ENCODE assay signal across 7 mouse cellular contexts in genomic region chr15:8568286-8568644, GRCm38 (mm10). TPM values are rescaled to one million over a fixed set of nuclear protein-coding genes. Genes with fewer than 3 reads are reported as not detected.
DNase-seq lines count a peak whose midpoint lies in the region; ATAC-seq lines count a peak whose summit lies in the region.

No protein-coding gene starts in this region.

- H3K4me1 ChIP-seq in lung, embryonic 15.5 days = no peaks in the 10 kb centered on the region
- H3K4me1 ChIP-seq in embryonic facial prominence, embryonic 14.5 days (ENCODE audit: control insufficient read depth, insufficient read depth, low read length) = 0 out of 2 replicates have a peak, but pooled peaks cover 6% of the 10 kb centered on the region
- peaks cover 6% of the 10 kb centered on the region; the same call in 1 of the 2 replicates for H3K4me1 ChIP-seq in intestine, embryonic 14.5 days (replicated peaks; ENCODE audit: control insufficient read depth, insufficient read depth, low read length)
- H3K4me1 ChIP-seq in midbrain, embryonic 12.5 days = peaks cover 9% of the 10 kb centered on the region; the same call in 1 of the 2 replicates

- peak overlapping the region; percentile 35; the same call in 1 of the 2 replicates for H3K9ac ChIP-seq in lung, embryonic 15.5 days
- H3K9ac ChIP-seq in embryonic facial prominence, embryonic 14.5 days (ENCODE audit: low read depth, low read length) = peak overlapping the region; percentile 59; the same call in 1 of the 2 replicates
- H3K9ac ChIP-seq in intestine, embryonic 14.5 days (ENCODE audit: low read length) = peak overlapping the region; percentile 48
- peak overlapping the region; percentile 58 for H3K9ac ChIP-seq in midbrain, embryonic 12.5 days (replicated peaks)

- peak overlapping the region; percentile 88 for H3K27ac ChIP-seq in lung, embryonic 15.5 days
- H3K27ac ChIP-seq in embryonic facial prominence, embryonic 14.5 days (replicated peaks; ENCODE audit: low read depth, low read length) = peak overlapping the region; percentile 56
- peak overlapping the region; percentile 87; the same call in 1 of the 2 replicates for H3K27ac ChIP-seq in intestine, embryonic 14.5 days (ENCODE audit: low read depth)
- no peak overlapping the region for H3K27ac ChIP-seq in midbrain, embryonic 12.5 days (replicated peaks)

- no peaks in the 10 kb centered on the region for H3K36me3 ChIP-seq in lung, embryonic 15.5 days
- no peaks in the 10 kb centered on the region for H3K36me3 ChIP-seq in embryonic facial prominence, embryonic 14.5 days (ENCODE audit: control insufficient read depth, insufficient read depth, low read length)
- no peaks in the 10 kb centered on the region for H3K36me3 ChIP-seq in intestine, embryonic 14.5 days (ENCODE audit: control insufficient read depth, insufficient read depth, low read length)
- H3K36me3 ChIP-seq in midbrain, embryonic 12.5 days = no peaks in the 10 kb centered on the region

- no peaks in the 10 kb centered on the region for H3K9me3 ChIP-seq in lung, embryonic 15.5 days
- H3K9me3 ChIP-seq in embryonic facial prominence, embryonic 14.5 days (ENCODE audit: control insufficient read depth, low read length) = no peaks in the 10 kb centered on the region
- no peaks in the 10 kb centered on the region for H3K9me3 ChIP-seq in intestine, embryonic 14.5 days (ENCODE audit: control insufficient read depth, low read length)
- no peaks in the 10 kb centered on the region for H3K9me3 ChIP-seq in midbrain, embryonic 12.5 days

- DNase-seq in lung, postnatal 10 days = no peak
- peak; percentile 52 for DNase-seq in embryonic facial prominence, embryonic 14.5 days (ENCODE audit: low spot score)
- peak; percentile 66 for DNase-seq in intestine, embryonic 14.5 days (ENCODE audit: low spot score)
- no peak for DNase-seq in left cerebral cortex, adult 11 months (ENCODE audit: low spot score)
- no peak for DNase-seq in yolk sac, embryonic 10.5 days (ENCODE audit: low spot score)

- 7% methylated on average over 7 of the region's 7 CpGs for WGBS in lung, embryonic 15.5 days
- WGBS in embryonic facial prominence, embryonic 14.5 days = 4% methylated on average over 7 of the region's 7 CpGs
- 3% methylated on average over 7 of the region's 7 CpGs for WGBS in intestine, embryonic 14.5 days
- WGBS in midbrain, embryonic 12.5 days = 10% methylated on average over 7 of the region's 7 CpGs

- 0 out of 2 replicates have a peak, but pooled peaks have one; percentile 27 for ATAC-seq in lung, embryonic 15.5 days (ENCODE audit: borderline replicate concordance, extremely low read depth, low FRiP score, low TSS enrichment)
- ATAC-seq in embryonic facial prominence, embryonic 14.5 days (ENCODE audit: low read depth) = peak; percentile 39
- peak; percentile 41 for ATAC-seq in intestine, embryonic 14.5 days (replicated peaks; ENCODE audit: low FRiP score, low TSS enrichment, low read depth)
- no peak for ATAC-seq in midbrain, embryonic 12.5 days (ENCODE audit: low FRiP score, low read depth)

- peak overlapping the region; percentile 47 for H3K4me3 ChIP-seq in lung, embryonic 15.5 days
- H3K4me3 ChIP-seq in embryonic facial prominence, embryonic 14.5 days (ENCODE audit: low read depth, low read length) = peak overlapping the region; percentile 52
- peak overlapping the region; percentile 60 for H3K4me3 ChIP-seq in intestine, embryonic 14.5 days (ENCODE audit: low read depth, low read length)
- peak overlapping the region; percentile 65 for H3K4me3 ChIP-seq in midbrain, embryonic 12.5 days

- no peaks in the 10 kb centered on the region for H3K27me3 ChIP-seq in lung, embryonic 15.5 days
- peaks cover 8% of the 10 kb centered on the region for H3K27me3 ChIP-seq in embryonic facial prominence, embryonic 14.5 days (replicated peaks; ENCODE audit: control insufficient read depth, insufficient read depth, low read length)
- H3K27me3 ChIP-seq in intestine, embryonic 14.5 days (replicated peaks; ENCODE audit: control insufficient read depth, insufficient read depth, low read length) = 0 out of 2 replicates have a peak, but pooled peaks cover 5% of the 10 kb centered on the region
- H3K27me3 ChIP-seq in midbrain, embryonic 12.5 days = peaks cover 19% of the 10 kb centered on the region

- peak overlapping the region; percentile 86 for H3K4me2 ChIP-seq in lung, embryonic 15.5 days
- peak overlapping the region; percentile 88 for H3K4me2 ChIP-seq in embryonic facial prominence, embryonic 14.5 days (ENCODE audit: low read depth, low read length)
- H3K4me2 ChIP-seq in intestine, embryonic 14.5 days (ENCODE audit: low read length) = peak overlapping the region; percentile 96
- H3K4me2 ChIP-seq in midbrain, embryonic 12.5 days (replicated peaks) = peak overlapping the region; percentile 96

RNA-seq across cellular contexts. Expression of gene Gm2310, which starts 48.5 kb away (rescaled TPM):
- not detected in 2 replicates for polyA plus RNA-seq in lung, embryonic 15.5 days (2015; fragmentation: Nextera tagmentation; extraction: Ambion mirVana)
- not detected in 2 replicates for polyA plus RNA-seq in embryonic facial prominence, embryonic 14.5 days (2014; fragmentation: Nextera tagmentation; extraction: Ambion mirVana)
- not detected in 2 replicates for polyA plus RNA-seq in intestine, embryonic 14.5 days (2014; fragmentation: Nextera tagmentation; extraction: Ambion mirVana)
- not detected in 2 replicates for polyA plus RNA-seq in midbrain, embryonic 12.5 days (2016; fragmentation: Nextera tagmentation; extraction: Ambion mirVana)

Comparison
In these comparisons a context has a peak if more than half of its experiments do, and no peak if none do; other contexts are left out.
1. DNase-seq: peak in embryonic facial prominence, embryonic 14.5 days (single experiment) and intestine, embryonic 14.5 days (single experiment); none in lung, postnatal 10 days (single experiment), left cerebral cortex, adult 11 months (single experiment) and yolk sac, embryonic 10.5 days (single experiment).
2. Peak in every context shown above with its lines, with median percentiles within 50 percentile points of each other: H3K4me2 ChIP-seq, H3K4me3 ChIP-seq and H3K9ac ChIP-seq.